Mouse (Mus musculus) cerebellum, adult 2 months (tissue): ENCODE measurements at regions not wholly inside any gene's neighbourhood (a gene's known extent, or its start where the extent isn't known, plus 50 kb on each side); places are given as distances from the start of the nearest gene placed in this dataset.

Experiments
- DNase-seq, 2 experiments: peaks; one replicate each; pipeline ENCODE4 v3.0.0; 2021
- H3K27ac ChIP-seq: fragments of 200-500 bp; 2 replicates; pipeline ENCODE4 v1.5.1; 2012; ENCODE audit warnings: low read length, control low read depth, inconsistent platforms; ENCODE audit not compliant: insufficient read depth
- H3K27me3 ChIP-seq: fragments of 200-500 bp; 2 replicates; pipeline ENCODE4 v1.6.1; 2012; ENCODE audit warnings: inconsistent platforms, mild to moderate bottlenecking, low read length, moderate library complexity; ENCODE audit not compliant: control insufficient read depth, insufficient read depth
- H3K4me1 ChIP-seq: fragments of 200-500 bp; 2 replicates; pipeline ENCODE4 v1.6.1; 2011; ENCODE audit warnings: low read length; ENCODE audit not compliant: control insufficient read depth, insufficient read depth
- H3K4me3 ChIP-seq: fragments of 200-500 bp; replicated peaks from 2 replicates; pipeline ENCODE3; 2011; ENCODE audit warnings: mild to moderate bottlenecking, low read depth, low read length, control low read depth; ENCODE audit not compliant: insufficient read depth
- CTCF ChIP-seq: fragments of 200-500 bp; IDR thresholded peaks from 2 replicates; pipeline ENCODE4 v1.5.1; 2011; ENCODE audit warnings: low read depth, mild to moderate bottlenecking, control low read depth, low read length, moderate library complexity, borderline replicate concordance; ENCODE audit not compliant: insufficient read depth
- POLR2A ChIP-seq: fragments of 200-500 bp; IDR thresholded peaks from 2 replicates; pipeline ENCODE4 v1.6.1; 2011; ENCODE audit warnings: low read length, control low read depth, borderline replicate concordance; ENCODE audit not compliant: insufficient read depth
- WGBS: fragments of 180-500 bp; shearing (Covaris S2); methylation state at CpG from one replicate; pipeline ENCODE4 v1.1.7; 2018; 5-methylcytosine and 5-hydroxymethylcytosine counted together

DNA sequence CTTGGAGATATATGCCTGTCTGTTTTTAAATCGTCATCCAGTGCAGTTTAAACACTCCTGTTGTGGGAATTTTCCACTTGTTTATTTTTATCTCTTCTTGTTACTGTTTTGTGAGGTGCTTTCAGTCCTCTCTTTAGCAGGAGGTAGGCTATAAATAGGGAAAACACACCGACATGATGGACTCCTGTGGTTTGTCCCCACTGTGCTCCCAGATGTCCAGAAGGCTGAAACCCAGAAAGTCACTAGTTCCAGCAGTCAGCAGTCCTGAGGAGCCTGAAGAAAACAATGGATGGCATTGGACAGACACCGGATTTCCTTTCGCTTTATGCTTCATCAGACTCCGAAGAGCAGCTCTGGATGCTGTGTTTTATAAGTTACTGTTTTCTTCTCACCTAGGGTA is 55.2 kb upstream of the Armh4 start:
- WGBS, result 9% methylated on average over 5 of the region's 5 CpGs

DNA sequence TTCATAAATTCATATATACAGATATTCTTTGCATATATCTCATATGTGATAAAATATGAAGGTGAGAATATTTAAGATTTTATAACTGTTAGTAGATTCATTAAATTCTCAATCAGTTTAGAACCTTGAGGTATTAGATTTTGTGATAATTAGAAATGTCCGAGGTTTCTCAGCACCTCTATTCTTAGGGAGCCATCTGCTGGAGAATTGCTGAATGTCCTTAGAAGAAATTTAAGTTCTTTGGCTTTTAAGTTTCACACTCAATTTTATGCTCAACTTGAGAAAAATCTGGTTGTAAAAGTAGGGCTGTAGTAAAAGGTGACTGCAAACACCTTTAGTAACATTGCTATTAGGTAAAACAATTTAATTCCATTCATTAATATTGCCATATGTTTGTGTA is 51.5 kb upstream of the Armh4 start:
- DNase-seq, result peak in 1 of 2 experiments; percentile 45
- TF ChIP-seq CTCF (no peak), POLR2A (no peak)
- Histone ChIP-seq H3K27ac (no peak overlapping the region), H3K4me1 (peaks cover 13% of the 10 kb centered on the region; the same call in 1 of the 2 replicates), H3K27me3 (no peaks in the 10 kb centered on the region), H3K4me3 (no peak overlapping the region)
- WGBS, result 15% methylated on average over 1 of the region's 1 CpGs

More for the DNA sequence above, 55.2 kb upstream of the Armh4 start:
- TF ChIP-seq POLR2A (0 out of 2 replicates have a peak, but pooled peaks have one; percentile 15), CTCF (no peak)
- peak; percentile 91 to 96 for DNase-seq
- H3K4me3 ChIP-seq, result no peak overlapping the region
- peaks cover 13% of the 10 kb centered on the region; the same call in 1 of the 2 replicates for H3K4me1 ChIP-seq
- H3K27me3 ChIP-seq, result no peaks in the 10 kb centered on the region
- H3K27ac ChIP-seq, result peak overlapping the region; percentile 91
